Mouse (Mus musculus): ENCODE results near the gene Gsap. TPM values are rescaled to one million over a fixed set of nuclear protein-coding genes. Genes with fewer than 3 reads are reported as not detected.
A peak's percentile ranks its signal among the peaks of the same experiment; 100 is the strongest.

Gene Gsap
- polyA plus RNA-seq, 1 experiment, result 4.5 TPM

- TF ChIP-seq MYOG (IDR thresholded peaks at IDR 0.05; ENCODE audit: control insufficient read depth, extremely low read depth, insufficient read length) (no peak), CEBPB (IDR thresholded peaks at IDR 0.05; ENCODE audit: low read depth) (no peak), MYOD1 (IDR thresholded peaks at IDR 0.05; ENCODE audit: control insufficient read depth, insufficient read length, low read depth) (no peak), MAX (IDR thresholded peaks at IDR 0.05) (no peak), USF1 (IDR thresholded peaks at IDR 0.05; ENCODE audit: low read depth) (no peak), FOSL1 (IDR thresholded peaks at IDR 0.05; ENCODE audit: insufficient read depth, low read length, poor library complexity, severe bottlenecking) (no peak), CTCF (IDR thresholded peaks at IDR 0.05; ENCODE audit: control insufficient read depth, insufficient read depth, insufficient read length) (no peak)
- H3K79me3 ChIP-seq (ENCODE audit: low read depth), result no peaks in the 10 kb centered on the region
- no peak overlapping the region for H3K4me3 ChIP-seq (ENCODE audit: insufficient read depth, poor library complexity, severe bottlenecking)
- H3K36me3 ChIP-seq (ENCODE audit: control insufficient read depth, insufficient read depth), result no peaks in the 10 kb centered on the region
- H3K79me2 ChIP-seq (ENCODE audit: control insufficient read depth, insufficient read depth), result no peaks in the 10 kb centered on the region
- no peak overlapping the region for H3ac ChIP-seq (ENCODE audit: control insufficient read depth, insufficient read length, low read depth)
- no peaks in the 10 kb centered on the region for H3K27me3 ChIP-seq (ENCODE audit: control insufficient read depth, insufficient read depth, insufficient read length)
Measured at GRCm38 (mm10) chr5:21244575-21244974, 58.5 kb downstream of the Gsap start.

DNA sequence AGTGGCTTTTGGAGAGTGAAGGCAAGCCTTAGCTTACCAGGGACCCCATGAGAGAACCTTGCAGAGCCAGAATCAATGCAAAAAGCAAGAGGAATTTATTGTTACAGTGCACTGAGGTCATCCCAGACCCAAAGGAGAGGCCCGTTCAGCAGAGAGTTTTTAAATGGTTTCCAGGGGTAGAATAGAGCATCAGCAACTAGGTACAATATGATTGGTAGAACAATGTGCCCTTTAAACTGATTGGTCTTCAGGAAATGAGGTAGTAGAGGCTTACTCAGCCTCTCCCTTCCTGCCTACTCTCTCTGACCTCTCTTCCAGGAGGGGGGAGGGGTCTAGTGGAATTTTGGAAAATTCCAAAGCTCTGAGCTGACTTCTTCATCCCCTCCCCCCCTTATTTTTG, 59.2 kb downstream of the Gsap start:
- Histone ChIP-seq H3ac (ENCODE audit: control insufficient read depth, insufficient read length, low read depth) (no peak overlapping the region), H3K79me3 (ENCODE audit: low read depth) (no peaks in the 10 kb centered on the region), H3K27me3 (ENCODE audit: control insufficient read depth, insufficient read depth, insufficient read length) (no peaks in the 10 kb centered on the region), H3K4me3 (ENCODE audit: insufficient read depth, poor library complexity, severe bottlenecking) (no peak overlapping the region), H3K36me3 (ENCODE audit: control insufficient read depth, insufficient read depth) (no peaks in the 10 kb centered on the region), H3K79me2 (ENCODE audit: control insufficient read depth, insufficient read depth) (no peaks in the 10 kb centered on the region)
- TF ChIP-seq FOSL1 (IDR thresholded peaks at IDR 0.05; ENCODE audit: insufficient read depth, low read length, poor library complexity, severe bottlenecking), result no peak
- no peak for TF ChIP-seq CTCF (IDR thresholded peaks at IDR 0.05; ENCODE audit: control insufficient read depth, insufficient read depth, insufficient read length)
- TF ChIP-seq USF1 (IDR thresholded peaks at IDR 0.05; ENCODE audit: low read depth), result no peak
- TF ChIP-seq MYOG (IDR thresholded peaks at IDR 0.05; ENCODE audit: control insufficient read depth, extremely low read depth, insufficient read length), result no peak
- no peak for TF ChIP-seq MYOD1 (IDR thresholded peaks at IDR 0.05; ENCODE audit: control insufficient read depth, insufficient read length, low read depth)
- no peak for TF ChIP-seq MAX (IDR thresholded peaks at IDR 0.05)
- no peak for TF ChIP-seq CEBPB (IDR thresholded peaks at IDR 0.05; ENCODE audit: low read depth)

DNA sequence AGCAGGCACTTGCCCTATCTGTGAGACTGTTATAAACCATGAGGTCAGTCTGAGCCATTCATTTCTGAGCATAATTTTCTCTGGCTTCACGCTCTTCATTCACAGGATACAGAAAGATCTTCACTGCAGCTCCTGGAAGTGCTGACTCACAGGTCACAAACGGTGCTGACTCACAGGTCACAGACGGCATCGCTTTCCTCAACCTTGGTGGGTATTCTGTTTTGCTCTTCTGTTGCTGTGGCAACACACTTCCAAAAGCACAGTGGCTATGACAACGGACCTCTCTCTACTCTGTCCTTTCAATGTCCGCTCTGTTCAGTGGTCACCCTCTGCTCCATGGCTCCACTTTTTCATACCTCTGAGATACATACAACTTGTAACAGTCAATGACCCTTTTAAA, 60.7 kb downstream of the Gsap start:
- Histone ChIP-seq H3K36me3 (ENCODE audit: control insufficient read depth, insufficient read depth) (no peaks in the 10 kb centered on the region), H3K79me3 (ENCODE audit: low read depth) (no peaks in the 10 kb centered on the region), H3K4me3 (ENCODE audit: insufficient read depth, poor library complexity, severe bottlenecking) (no peak overlapping the region), H3K27me3 (ENCODE audit: control insufficient read depth, insufficient read depth, insufficient read length) (no peaks in the 10 kb centered on the region), H3K79me2 (ENCODE audit: control insufficient read depth, insufficient read depth) (no peaks in the 10 kb centered on the region), H3ac (ENCODE audit: control insufficient read depth, insufficient read length, low read depth) (no peak overlapping the region)
- peak; percentile 24 for TF ChIP-seq MYOD1 (IDR thresholded peaks at IDR 0.05; ENCODE audit: control insufficient read depth, insufficient read length, low read depth)
- TF ChIP-seq FOSL1 (IDR thresholded peaks at IDR 0.05; ENCODE audit: insufficient read depth, low read length, poor library complexity, severe bottlenecking), result peak; percentile 77
- TF ChIP-seq MAX (IDR thresholded peaks at IDR 0.05), result no peak

GRCm38 (mm10) chr5:21247916-21248315, 61.9 kb downstream of the Gsap start:
- Histone ChIP-seq H3K79me2 (ENCODE audit: control insufficient read depth, insufficient read depth) (no peaks in the 10 kb centered on the region), H3K4me3 (ENCODE audit: insufficient read depth, poor library complexity, severe bottlenecking) (no peak overlapping the region), H3K79me3 (ENCODE audit: low read depth) (no peaks in the 10 kb centered on the region), H3K27me3 (ENCODE audit: control insufficient read depth, insufficient read depth, insufficient read length) (no peaks in the 10 kb centered on the region), H3K36me3 (ENCODE audit: control insufficient read depth, insufficient read depth) (no peaks in the 10 kb centered on the region), H3ac (ENCODE audit: control insufficient read depth, insufficient read length, low read depth) (no peak overlapping the region)
- no peak for TF ChIP-seq CEBPB (IDR thresholded peaks at IDR 0.05; ENCODE audit: low read depth)
- peak; percentile 78 for TF ChIP-seq MYOD1 (IDR thresholded peaks at IDR 0.05; ENCODE audit: control insufficient read depth, insufficient read length, low read depth)
- no peak for TF ChIP-seq USF1 (IDR thresholded peaks at IDR 0.05; ENCODE audit: low read depth)
- TF ChIP-seq MYOG (IDR thresholded peaks at IDR 0.05; ENCODE audit: control insufficient read depth, extremely low read depth, insufficient read length), result no peak
- TF ChIP-seq CTCF (IDR thresholded peaks at IDR 0.05; ENCODE audit: control insufficient read depth, insufficient read depth, insufficient read length), result no peak

DNA sequence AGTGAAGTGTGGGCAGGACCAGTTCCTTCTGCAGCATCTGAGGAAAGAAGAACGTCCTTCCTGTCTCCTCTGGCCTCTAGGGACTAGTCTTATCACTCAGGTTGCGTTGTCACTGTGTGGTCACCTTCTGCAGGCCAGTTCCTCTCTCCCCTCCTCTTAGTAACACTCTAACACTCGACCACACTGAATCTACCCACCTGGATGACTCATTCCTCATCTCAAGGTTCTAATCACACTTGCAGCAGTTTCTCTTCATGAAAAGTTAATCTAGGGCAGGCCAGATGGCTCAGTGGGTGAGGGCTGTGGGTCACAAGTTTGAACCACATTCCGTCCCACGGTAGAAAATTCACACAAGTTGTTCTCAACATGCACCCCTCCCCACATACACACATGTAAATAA, 62.8 kb downstream of the Gsap start:
- Histone ChIP-seq H3K79me2 (ENCODE audit: control insufficient read depth, insufficient read depth) (no peaks in the 10 kb centered on the region), H3K4me3 (ENCODE audit: insufficient read depth, poor library complexity, severe bottlenecking) (no peak overlapping the region), H3K79me3 (ENCODE audit: low read depth) (no peaks in the 10 kb centered on the region), H3K27me3 (ENCODE audit: control insufficient read depth, insufficient read depth, insufficient read length) (no peaks in the 10 kb centered on the region), H3K36me3 (ENCODE audit: control insufficient read depth, insufficient read depth) (no peaks in the 10 kb centered on the region), H3ac (ENCODE audit: control insufficient read depth, insufficient read length, low read depth) (no peak overlapping the region)
- TF ChIP-seq FOSL1 (IDR thresholded peaks at IDR 0.05; ENCODE audit: insufficient read depth, low read length, poor library complexity, severe bottlenecking) (no peak), MYOD1 (IDR thresholded peaks at IDR 0.05; ENCODE audit: control insufficient read depth, insufficient read length, low read depth) (no peak), CTCF (IDR thresholded peaks at IDR 0.05; ENCODE audit: control insufficient read depth, insufficient read depth, insufficient read length) (no peak), CEBPB (IDR thresholded peaks at IDR 0.05; ENCODE audit: low read depth) (no peak), MAX (IDR thresholded peaks at IDR 0.05) (no peak), MYOG (IDR thresholded peaks at IDR 0.05; ENCODE audit: control insufficient read depth, extremely low read depth, insufficient read length) (no peak), USF1 (IDR thresholded peaks at IDR 0.05; ENCODE audit: low read depth) (no peak)

GRCm38 (mm10) chr5:21254731-21255525, 68.9 kb downstream of the Gsap start:
- Histone ChIP-seq H3K79me2 (ENCODE audit: control insufficient read depth, insufficient read depth) (no peaks in the 10 kb centered on the region), H3K36me3 (ENCODE audit: control insufficient read depth, insufficient read depth) (peaks cover 9% of the 10 kb centered on the region), H3K79me3 (ENCODE audit: low read depth) (no peaks in the 10 kb centered on the region), H3K4me3 (ENCODE audit: insufficient read depth, poor library complexity, severe bottlenecking) (no peak overlapping the region), H3ac (ENCODE audit: control insufficient read depth, insufficient read length, low read depth) (no peak overlapping the region), H3K27me3 (ENCODE audit: control insufficient read depth, insufficient read depth, insufficient read length) (no peaks in the 10 kb centered on the region)
- TF ChIP-seq FOSL1 (IDR thresholded peaks at IDR 0.05; ENCODE audit: insufficient read depth, low read length, poor library complexity, severe bottlenecking), result no peak
- TF ChIP-seq USF1 (IDR thresholded peaks at IDR 0.05; ENCODE audit: low read depth), result no peak
- no peak for TF ChIP-seq MAX (IDR thresholded peaks at IDR 0.05)
- no peak for TF ChIP-seq CEBPB (IDR thresholded peaks at IDR 0.05; ENCODE audit: low read depth)
- TF ChIP-seq MYOD1 (IDR thresholded peaks at IDR 0.05; ENCODE audit: control insufficient read depth, insufficient read length, low read depth), result no peak
- no peak for TF ChIP-seq MYOG (IDR thresholded peaks at IDR 0.05; ENCODE audit: control insufficient read depth, extremely low read depth, insufficient read length)
- no peak for TF ChIP-seq CTCF (IDR thresholded peaks at IDR 0.05; ENCODE audit: control insufficient read depth, insufficient read depth, insufficient read length)

All from C2C12 (cell line).